Mouse (Mus musculus) myocyte (in vitro differentiated cells): ENCODE measurements at regions not wholly inside any gene's neighbourhood (a gene's known extent, or its start where the extent isn't known, plus 50 kb on each side); places are given as distances from the start of the nearest gene placed in this dataset.

Experiments
- CEBPB ChIP-seq: IDR thresholded peaks from 2 replicates; pipeline ENCODE4 v1.6.1; 2011; ENCODE audit warnings: mild to moderate bottlenecking, moderate library complexity; ENCODE audit not compliant: poor library complexity, insufficient read depth, severe bottlenecking
- E2F4 ChIP-seq: IDR thresholded peaks from one replicate; pipeline ENCODE4 v1.6.1; 2011; ENCODE audit warnings: mild to moderate bottlenecking, control low read depth, moderate library complexity; ENCODE audit not compliant: insufficient read depth
- MAX ChIP-seq: IDR thresholded peaks from one replicate; pipeline ENCODE4 v1.6.1; 2011; ENCODE audit warnings: low read depth, mild to moderate bottlenecking, control low read depth
- MYOD1 ChIP-seq, 3 experiments: IDR thresholded peaks; one replicate each; pipeline ENCODE4 v1.6.1; 2011; ENCODE audit warnings: control low read depth in 2 of 3, low read depth in 2 of 3, mild to moderate bottlenecking in 2 of 3, moderate library complexity in 1 of 3; ENCODE audit not compliant: insufficient read length in 2 of 3, control insufficient read depth in 1 of 3
- MYOG ChIP-seq, 3 experiments: IDR thresholded peaks; one replicate each; pipeline ENCODE4 v1.6.1; 2011; ENCODE audit warnings: control low read depth in 2 of 3, low read depth in 2 of 3, mild to moderate bottlenecking in 2 of 3; ENCODE audit not compliant: insufficient read length in 2 of 3, control insufficient read depth in 1 of 3, insufficient read depth in 1 of 3
- POLR2A ChIP-seq: IDR thresholded peaks from one replicate; pipeline ENCODE4 v1.6.1; 2011; ENCODE audit warnings: low read depth, mild to moderate bottlenecking, control low read depth, moderate library complexity; ENCODE audit not compliant: insufficient read length
- POLR2AphosphoS2 ChIP-seq: IDR thresholded peaks from one replicate; pipeline ENCODE4 v1.6.1; 2011; ENCODE audit warnings: low read depth, control low read depth; ENCODE audit not compliant: insufficient read length
- SRF ChIP-seq: IDR thresholded peaks from one replicate; pipeline ENCODE4 v1.6.1; 2011; ENCODE audit warnings: low read depth; ENCODE audit not compliant: control insufficient read depth, insufficient read length
- TCF12 ChIP-seq: IDR thresholded peaks from one replicate; pipeline ENCODE4 v1.6.1; 2011; ENCODE audit warnings: mild to moderate bottlenecking, control low read depth; ENCODE audit not compliant: poor library complexity, insufficient read depth, severe bottlenecking
- USF1 ChIP-seq: IDR thresholded peaks from one replicate; pipeline ENCODE4 v1.6.1; 2011; ENCODE audit warnings: low read depth, mild to moderate bottlenecking, control low read depth, moderate library complexity

GRCm38 (mm10) chr13:52061454-52061853 lies 215.0 kb downstream of the Gadd45g start:
- TF ChIP-seq USF1 (no peak), MYOD1 (IDR thresholded peaks at IDR 0.05; ENCODE audit: control insufficient read depth in 1 of 3, insufficient read length in 2 of 3, low read depth in 2 of 3) (no peak), POLR2A (no peak), SRF (no peak), TCF12 (no peak), E2F4 (no peak), CEBPB (no peak), MAX (no peak), POLR2AphosphoS2 (no peak), MYOG (IDR thresholded peaks at IDR 0.05; ENCODE audit: control insufficient read depth in 1 of 3, insufficient read depth in 1 of 3, insufficient read length in 2 of 3, low read depth in 2 of 3) (no peak)
